Mouse (Mus musculus) right cerebral cortex, postnatal 25 days (tissue): ENCODE data around the gene Khnyn.

Experiments
- DNase-seq: peaks from one replicate; pipeline ENCODE4 v3.0.0; 2022

Khnyn gene

GRCm38 (mm10) chr14:55884713-55885113, at the start of gene Khnyn:
Khnyn (plus strand) TSS chr14:55884947.
- peak; percentile 83 for DNase-seq

- DNase-seq, result no peak
Measured at GRCm38 (mm10) chr14:55838312-55838711, 46.4 kb upstream of the Khnyn start.

- no peak for DNase-seq
Measured at GRCm38 (mm10) chr14:55838740-55839139, 46.0 kb upstream of the Khnyn start.

- no peak for DNase-seq
Measured at GRCm38 (mm10) chr14:55840853-55841366, 43.8 kb upstream of the Khnyn start.

- no peak for DNase-seq
Measured at GRCm38 (mm10) chr14:55842794-55843193, 42.0 kb upstream of the Khnyn start.

GRCm38 (mm10) chr14:55845506-55846294, 39.0 kb upstream of the Khnyn start:
- no peak for DNase-seq

- no peak for DNase-seq
Measured at GRCm38 (mm10) chr14:55850885-55851284, 33.9 kb upstream of the Khnyn start.

GRCm38 (mm10) chr14:55852646-55853551, 31.8 kb upstream of the Khnyn start:
- no peak for DNase-seq

GRCm38 (mm10) chr14:55853621-55854285, 31.0 kb upstream of the Khnyn start, which contains the start of gene Nynrin:
Nynrin (plus strand) TSS chr14:55854010.
- peak; percentile 31 for DNase-seq

GRCm38 (mm10) chr14:55854406-55855100, 30.2 kb upstream of the Khnyn start:
- no peak for DNase-seq

GRCm38 (mm10) chr14:55855101-55855561, 29.6 kb upstream of the Khnyn start:
- DNase-seq, result no peak

GRCm38 (mm10) chr14:55857588-55857987, 27.2 kb upstream of the Khnyn start:
- no peak for DNase-seq

- DNase-seq, result no peak
Measured at GRCm38 (mm10) chr14:55862186-55862585, 22.6 kb upstream of the Khnyn start.

GRCm38 (mm10) chr14:55862970-55863369, 21.8 kb upstream of the Khnyn start:
- no peak for DNase-seq

GRCm38 (mm10) chr14:55863773-55864172, 21.0 kb upstream of the Khnyn start:
- DNase-seq, result peak; percentile 45

- DNase-seq, result peak; percentile 61
Measured at GRCm38 (mm10) chr14:55866962-55867361, 17.8 kb upstream of the Khnyn start.

- no peak for DNase-seq
Measured at GRCm38 (mm10) chr14:55868230-55869026, 16.3 kb upstream of the Khnyn start.

- no peak for DNase-seq
Measured at GRCm38 (mm10) chr14:55869538-55869937, 15.2 kb upstream of the Khnyn start.

- no peak for DNase-seq
Measured at GRCm38 (mm10) chr14:55872039-55872438, 12.7 kb upstream of the Khnyn start.

- no peak for DNase-seq
Measured at GRCm38 (mm10) chr14:55872551-55872950, 12.2 kb upstream of the Khnyn start.

GRCm38 (mm10) chr14:55873242-55873713, 11.5 kb upstream of the Khnyn start:
- DNase-seq, result no peak
